Mouse (Mus musculus): Measurements from ENCODE around the gene Ifitm10.

DNA sequence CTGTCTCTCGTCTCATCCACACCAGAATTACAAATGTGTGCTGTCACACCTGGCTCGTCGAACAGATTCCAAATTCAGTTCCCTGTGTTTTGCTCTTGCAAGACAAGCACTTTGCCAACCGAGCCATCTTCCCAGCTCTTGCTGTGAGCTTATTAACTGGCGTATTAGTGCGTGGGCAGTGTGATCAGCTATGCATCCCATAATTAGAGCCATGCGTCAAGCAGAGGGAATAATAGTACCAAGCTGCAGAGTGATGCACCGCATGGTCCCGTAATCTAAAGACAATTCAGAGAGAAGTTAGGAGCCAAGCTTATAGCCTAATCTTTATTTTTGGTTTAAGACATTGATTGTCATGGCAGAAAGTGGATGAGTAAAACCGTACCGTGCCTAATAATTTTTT lies 54.4 kb downstream of the Ifitm10 start:
- TF ChIP-seq CTCF (IDR thresholded peaks at IDR 0.05; ENCODE audit: control insufficient read depth, insufficient read depth, insufficient replicate concordance, low read depth, low read length) (no peak), POLR2A (IDR thresholded peaks at IDR 0.05; ENCODE audit: control insufficient read depth, low read depth, low read length) (no peak)

Measured in testis, adult 2 months (tissue).